Mouse (Mus musculus) heart, adult 2 months (tissue): ENCODE measurements around the gene Apba1.

Experiments used
- CTCF ChIP-seq: fragments of 200-600 bp; IDR thresholded peaks from 2 replicates; pipeline ENCODE4 v1.8.1; 2022; ENCODE audit warnings: antibody characterized with exemption, mild to moderate bottlenecking, moderate library complexity
- EP300 ChIP-seq: fragments of 200-500 bp; IDR thresholded peaks from 2 replicates; pipeline ENCODE4 v1.6.1; 2011; ENCODE audit warnings: low read depth, low read length, control low read depth; ENCODE audit not compliant: insufficient read depth
- POLR2A ChIP-seq: fragments of 200-500 bp; IDR thresholded peaks from 2 replicates; pipeline ENCODE4 v1.6.1; 2011; ENCODE audit warnings: mild to moderate bottlenecking, low read depth, low read length, control low read depth; ENCODE audit not compliant: insufficient read depth

- TF ChIP-seq CTCF (peak; percentile 97), POLR2A (no peak), EP300 (peak; percentile 96)
Measured at GRCm38 (mm10) chr19:23961516-23961915, 202.8 kb downstream of the Apba1 start.
